8 mouse cellular contexts compared by ENCODE assay signal in genomic region chr9:20869246-20869645, GRCm38 (mm10). TPM values are rescaled to one million over a fixed set of nuclear protein-coding genes. Genes with fewer than 3 reads are reported as not detected.
DNase-seq lines count a peak whose midpoint lies in the region; ATAC-seq and TF ChIP-seq lines count a peak whose summit lies in the region.

No protein-coding gene starts in this region.

- no peak for TF ChIP-seq CTCF in intestine, postnatal 0 days (IDR thresholded peaks at IDR 0.05; ENCODE audit: low read depth)

- H3K27me3 ChIP-seq in intestine, postnatal 0 days (replicated peaks; ENCODE audit: control insufficient read depth, insufficient read depth, low read length) = no peaks in the 10 kb centered on the region
- H3K27me3 ChIP-seq in myocyte (ENCODE audit: control insufficient read depth, insufficient read depth, insufficient read length) = no peaks in the 10 kb centered on the region

- H3K4me1 ChIP-seq in intestine, postnatal 0 days (replicated peaks; ENCODE audit: control insufficient read depth, insufficient read depth, low read length) = no peaks in the 10 kb centered on the region

- no peak overlapping the region for H3K27ac ChIP-seq in intestine, postnatal 0 days (ENCODE audit: low read depth, low read length)

- ATAC-seq in intestine, postnatal 0 days = no peak

- H3ac ChIP-seq in myocyte (ENCODE audit: control insufficient read depth, insufficient read length) = peak overlapping the region; percentile 11

- H3K36me3 ChIP-seq in intestine, postnatal 0 days (ENCODE audit: control insufficient read depth, insufficient read depth) = peaks cover 22% of the 10 kb centered on the region
- H3K36me3 ChIP-seq in myocyte (ENCODE audit: control insufficient read depth, insufficient read depth) = no peaks in the 10 kb centered on the region

- peak overlapping the region; percentile 56 for H3K9ac ChIP-seq in intestine, postnatal 0 days (ENCODE audit: low read depth, low read length)

- H3K79me2 ChIP-seq in myocyte (ENCODE audit: control insufficient read depth, insufficient read depth) = no peaks in the 10 kb centered on the region

- 6% methylated on average over 19 of the region's 19 CpGs for WGBS in intestine, postnatal 0 days

- no peaks in the 10 kb centered on the region for H3K9me3 ChIP-seq in intestine, postnatal 0 days (ENCODE audit: control insufficient read depth)

- TF ChIP-seq POLR2A in myocyte (IDR thresholded peaks at IDR 0.05; ENCODE audit: insufficient read length, low read depth) = no peak

- peak; percentile 53 for DNase-seq in cerebellum, adult 9-11 months
- no peak for DNase-seq in cerebellum, postnatal 4 days (ENCODE audit: low spot score in 2 of 2)
- peak; percentile 20 for DNase-seq in thymus, postnatal 0 days (ENCODE audit: low spot score)
- DNase-seq in thymus, postnatal 4 days = no peak
- no peak for DNase-seq in retina, embryonic 14.5 days (ENCODE audit: low spot score)
- DNase-seq in spleen, postnatal 4 days (ENCODE audit: low spot score in 2 of 2) = no peak

- H3K4me3 ChIP-seq in intestine, postnatal 0 days (ENCODE audit: low read depth, low read length) = peak overlapping the region; percentile 70
- H3K4me3 ChIP-seq in myocyte = peak overlapping the region; percentile 25

- H3K4me2 ChIP-seq in intestine, postnatal 0 days (replicated peaks; ENCODE audit: low read depth) = peak overlapping the region; percentile 90
- peak overlapping the region; percentile 76 for H3K4me2 ChIP-seq in myocyte (ENCODE audit: low read depth)

TF ChIP-seq in myocyte, 11 proteins besides CTCF, POLR2A, EP300 and RAD21:
- TF ChIP-seq REST (IDR thresholded peaks at IDR 0.05; ENCODE audit: insufficient read depth, insufficient read length) (no peak), POLR2AphosphoS2 (IDR thresholded peaks at IDR 0.05; ENCODE audit: insufficient read length, low read depth) (peak; percentile 7), MYOG (IDR thresholded peaks at IDR 0.05; ENCODE audit: control insufficient read depth in 1 of 3, insufficient read depth in 1 of 3, insufficient read length in 2 of 3, low read depth in 2 of 3) (no peak), MYOD1 (IDR thresholded peaks at IDR 0.05; ENCODE audit: control insufficient read depth in 1 of 3, insufficient read length in 2 of 3, low read depth in 2 of 3) (no peak), TCF3 (IDR thresholded peaks at IDR 0.05; ENCODE audit: insufficient read length, low read depth) (no peak), E2F4 (IDR thresholded peaks at IDR 0.05; ENCODE audit: insufficient read depth) (no peak), USF1 (IDR thresholded peaks at IDR 0.05; ENCODE audit: low read depth) (no peak)

RNA-seq across cellular contexts. Expression of gene A230050P20Rik, which starts 0.8 kb away (rescaled TPM):
- polyA plus RNA-seq in thymus, postnatal 0 days (2015; fragmentation: Nextera tagmentation; extraction: Ambion mirVana) = 9.2 and 15.1 TPM in 2 replicates
- polyA plus RNA-seq in intestine, postnatal 0 days (2015; fragmentation: Nextera tagmentation; extraction: Ambion mirVana) = 4.9 and 5.6 TPM in 2 replicates
- polyA plus RNA-seq in myocyte (2012; fragmentation: generic; extraction: Trizol) = 4.6 TPM

RNA-seq across cellular contexts. Expression of gene Angptl6, which starts 10.3 kb away (rescaled TPM):
- 6.7 and 7.3 TPM in 2 replicates for polyA plus RNA-seq in thymus, postnatal 0 days (2015; fragmentation: Nextera tagmentation; extraction: Ambion mirVana)
- polyA plus RNA-seq in intestine, postnatal 0 days (2015; fragmentation: Nextera tagmentation; extraction: Ambion mirVana) = 9.4 and 9.8 TPM in 2 replicates
- 12.6 TPM for polyA plus RNA-seq in myocyte (2012; fragmentation: generic; extraction: Trizol)

RNA-seq across cellular contexts. Expression of gene Ppan, which starts 18.7 kb away (rescaled TPM):
- polyA plus RNA-seq in thymus, postnatal 0 days (2015; fragmentation: Nextera tagmentation; extraction: Ambion mirVana) = 74.4 and 83.0 TPM in 2 replicates
- 18.7 and 21.4 TPM in 2 replicates for polyA plus RNA-seq in intestine, postnatal 0 days (2015; fragmentation: Nextera tagmentation; extraction: Ambion mirVana)
- polyA plus RNA-seq in myocyte (2012; fragmentation: generic; extraction: Trizol) = 44.3 TPM

RNA-seq across cellular contexts. Expression of gene Eif3g, which starts 29.2 kb away (rescaled TPM):
- 303 and 310 TPM in 2 replicates for polyA plus RNA-seq in thymus, postnatal 0 days (2015; fragmentation: Nextera tagmentation; extraction: Ambion mirVana)
- 131 and 138 TPM in 2 replicates for polyA plus RNA-seq in intestine, postnatal 0 days (2015; fragmentation: Nextera tagmentation; extraction: Ambion mirVana)
- polyA plus RNA-seq in myocyte (2012; fragmentation: generic; extraction: Trizol) = 202 TPM

RNA-seq across cellular contexts. Expression of gene Rdh8, which starts 50.9 kb away (rescaled TPM):
- not detected in 2 replicates for polyA plus RNA-seq in thymus, postnatal 0 days (2015; fragmentation: Nextera tagmentation; extraction: Ambion mirVana)
- not detected in 2 replicates for polyA plus RNA-seq in intestine, postnatal 0 days (2015; fragmentation: Nextera tagmentation; extraction: Ambion mirVana)
- not detected for polyA plus RNA-seq in myocyte (2012; fragmentation: generic; extraction: Trizol)

Comparison
In these comparisons a context has a peak if more than half of its experiments do, and no peak if none do; other contexts are left out.
1. DNase-seq: peak in cerebellum, adult 9-11 months (single experiment) and thymus, postnatal 0 days (single experiment); none in cerebellum, postnatal 4 days (0 of 2), thymus, postnatal 4 days (single experiment), retina, embryonic 14.5 days (single experiment) and spleen, postnatal 4 days (0 of 2).